In the genomic region with DNA sequence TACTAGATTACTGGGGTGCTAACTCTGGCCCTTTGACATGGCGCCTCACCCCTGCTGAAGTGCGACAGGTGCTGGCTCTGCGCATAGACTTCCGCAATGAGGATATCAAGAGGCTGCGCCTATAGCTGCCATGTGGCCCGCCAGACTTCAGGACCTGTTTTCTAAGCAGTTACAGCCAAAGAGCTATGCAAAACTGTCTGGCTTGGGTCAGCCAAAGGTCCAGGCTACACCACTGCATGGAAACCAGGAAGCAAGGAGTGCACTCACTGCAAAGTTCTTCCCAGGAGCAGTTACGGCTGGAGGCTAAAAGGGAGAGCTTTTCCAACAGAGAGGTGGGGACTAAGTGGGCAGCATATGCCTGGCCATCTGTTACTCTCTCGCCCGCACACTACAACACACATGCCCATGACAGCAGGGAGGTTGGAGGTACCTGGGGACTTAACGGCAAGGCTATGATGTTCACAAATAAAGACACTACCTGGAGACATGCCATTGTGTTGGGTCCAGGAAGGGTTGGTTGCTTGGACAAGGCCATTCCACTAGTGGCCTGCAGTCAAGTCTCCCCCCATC, we compare ENCODE assay signal across 20 mouse cellular contexts. TPM values are rescaled to one million over a fixed set of nuclear protein-coding genes. Genes with fewer than 3 reads are reported as not detected.
DNase-seq lines count a peak whose midpoint lies in the region; ATAC-seq and TF ChIP-seq lines count a peak whose summit lies in the region.
"Had no signal": no experiment of that assay in that cellular context is flagged by ENCODE, and none has a peak within 500 bp of the region (broad histone marks: within the 10 kb centered on the region; RNA-seq: fewer than 3 reads in every experiment).

No protein-coding gene starts in this region.

- H3K9me3 ChIP-seq in limb, embryonic 10.5 days (replicated peaks) = no peaks in the 10 kb centered on the region
- H3K9me3 ChIP-seq: forebrain, embryonic 13.5 days; heart, embryonic 12.5 days; hindbrain, embryonic 12.5 days; midbrain, embryonic 13.5 days; neural tube, embryonic 12.5 days had no signal

- no peak for TF ChIP-seq POLR2A in brain, embryonic 14.5 days (IDR thresholded peaks at IDR 0.05; ENCODE audit: borderline replicate concordance, extremely low read depth, insufficient read depth, insufficient read length, poor library complexity, severe bottlenecking)

- peaks cover 99% of the 10 kb centered on the region for H3K36me3 ChIP-seq in limb, embryonic 10.5 days

- H3K4me3 ChIP-seq in limb, embryonic 10.5 days = no peak overlapping the region
- H3K4me3 ChIP-seq: forebrain, embryonic 13.5 days; heart, embryonic 12.5 days; hindbrain, embryonic 12.5 days; midbrain, embryonic 13.5 days; neural tube, embryonic 12.5 days had no signal

- H3K27ac ChIP-seq in limb, embryonic 10.5 days = no peak overlapping the region
- H3K27ac ChIP-seq: forebrain, embryonic 13.5 days; hindbrain, embryonic 12.5 days; midbrain, embryonic 13.5 days; neural tube, embryonic 12.5 days had no signal

- no peak for ATAC-seq in granulocyte monocyte progenitor cell, adult 5-6 weeks (replicated peaks; ENCODE audit: poor library complexity, severe bottlenecking)
- ATAC-seq: forebrain, embryonic 13.5 days; liver, postnatal 0 days; midbrain, embryonic 13.5 days had no signal

- H3K4me1 ChIP-seq in limb, embryonic 10.5 days = no peaks in the 10 kb centered on the region
- H3K4me1 ChIP-seq: forebrain, embryonic 13.5 days; heart, embryonic 12.5 days; hindbrain, embryonic 12.5 days; midbrain, embryonic 13.5 days; neural tube, embryonic 12.5 days had no signal

- no peaks in the 10 kb centered on the region for H3K27me3 ChIP-seq in limb, embryonic 10.5 days (ENCODE audit: low read depth, poor library complexity, severe bottlenecking)
- H3K27me3 ChIP-seq: forebrain, embryonic 13.5 days; heart, embryonic 12.5 days; hindbrain, embryonic 12.5 days; midbrain, embryonic 13.5 days; neural tube, embryonic 12.5 days had no signal

- TF ChIP-seq CTCF in brain, embryonic 14.5 days (IDR thresholded peaks at IDR 0.05; ENCODE audit: borderline replicate concordance, extremely low read depth, insufficient read depth, insufficient read length) = no peak

- 96% methylated on average over 10 of the region's 10 CpGs for WGBS in limb, embryonic 10.5 days

- DNase-seq in layer of hippocampus, adult 9-11 months = peak; percentile 42
- no peak for DNase-seq in layer of hippocampus, postnatal 36 days
- peak; percentile 97 for DNase-seq in brain, adult 2 months (ENCODE audit: low read depth, low spot score)
- peak; percentile 5 for DNase-seq in brain, embryonic 14.5 days (ENCODE audit: low read depth)
- peak; percentile 94 for DNase-seq in cerebellum, adult 9-11 months
- no peak for DNase-seq in limb, embryonic 10.5 days (ENCODE audit: low spot score)
- DNase-seq in ovary, postnatal 14 days (ENCODE audit: low spot score) = no peak
- DNase-seq: adrenal gland, adult 2 months; heart, postnatal 14 days; kidney, adult 18-20 months; kidney, postnatal 14 days; liver, postnatal 0 days; lung, postnatal 14 days; thymus, adult 18-20 months had no signal

RNA-seq across cellular contexts. Expression of gene Fuk, which starts 20.5 kb away (rescaled TPM):
- 10 to 100 TPM; 20.8 to 24.0 TPM for total RNA-seq in layer of hippocampus, postnatal 36 days (2021)
- 12.4 and 15.8 TPM in 2 replicates for polyA plus RNA-seq in brain, embryonic 14.5 days (2012; rRNA removed)
- polyA plus RNA-seq in limb, embryonic 10.5 days (2016; fragmentation: Nextera tagmentation; extraction: Ambion mirVana) = 15.9 and 17.8 TPM in 2 replicates
- 3.9 and 4.4 TPM in 2 replicates for total RNA-seq in granulocyte monocyte progenitor cell, adult 5-6 weeks (2014; fragmentation: Nextera tagmentation)
- 1.8 and 4.0 TPM in 2 replicates for total RNA-seq in granulocyte monocyte progenitor cell, adult 5-6 weeks (2017)

RNA-seq across cellular contexts. Expression of gene Sf3b3, which starts 35.2 kb away (rescaled TPM):
- total RNA-seq in layer of hippocampus, postnatal 36 days (2021) = 10 to 100 TPM; 73.1 to 76.9 TPM
- polyA plus RNA-seq in brain, embryonic 14.5 days (2012; rRNA removed) = 72.0 and 81.3 TPM in 2 replicates
- 232 and 238 TPM in 2 replicates for polyA plus RNA-seq in limb, embryonic 10.5 days (2016; fragmentation: Nextera tagmentation; extraction: Ambion mirVana)
- total RNA-seq in granulocyte monocyte progenitor cell, adult 5-6 weeks (2014; fragmentation: Nextera tagmentation) = 149 and 187 TPM in 2 replicates
- 174 and 176 TPM in 2 replicates for total RNA-seq in granulocyte monocyte progenitor cell, adult 5-6 weeks (2017)

RNA-seq across cellular contexts. Expression of gene Cog4, which starts 35.4 kb away (rescaled TPM):
- total RNA-seq in layer of hippocampus, postnatal 36 days (2021) = 10 to 100 TPM; 58.6 to 67.6 TPM
- polyA plus RNA-seq in brain, embryonic 14.5 days (2012; rRNA removed) = 37.0 and 44.9 TPM in 2 replicates
- polyA plus RNA-seq in limb, embryonic 10.5 days (2016; fragmentation: Nextera tagmentation; extraction: Ambion mirVana) = 75.8 and 87.0 TPM in 2 replicates
- total RNA-seq in granulocyte monocyte progenitor cell, adult 5-6 weeks (2014; fragmentation: Nextera tagmentation) = 31.2 and 35.3 TPM in 2 replicates
- total RNA-seq in granulocyte monocyte progenitor cell, adult 5-6 weeks (2017) = 25.1 and 40.6 TPM in 2 replicates

RNA-seq across cellular contexts. Expression of gene St3gal2, which starts 37.9 kb away (rescaled TPM):
- 10 to 100 TPM; 94.9 to 95.6 TPM for total RNA-seq in layer of hippocampus, postnatal 36 days (2021)
- 30.1 and 39.7 TPM in 2 replicates for polyA plus RNA-seq in brain, embryonic 14.5 days (2012; rRNA removed)
- polyA plus RNA-seq in limb, embryonic 10.5 days (2016; fragmentation: Nextera tagmentation; extraction: Ambion mirVana) = 42.2 and 42.7 TPM in 2 replicates
- total RNA-seq in granulocyte monocyte progenitor cell, adult 5-6 weeks (2014; fragmentation: Nextera tagmentation) = 8.3 and 9.4 TPM in 2 replicates
- total RNA-seq in granulocyte monocyte progenitor cell, adult 5-6 weeks (2017) = 3.3 and 4.3 TPM in 2 replicates

Comparison
In these comparisons a context has a peak if more than half of its experiments do, and no peak if none do; other contexts are left out.
1. DNase-seq: peak in layer of hippocampus, adult 9-11 months (single experiment), brain, adult 2 months (single experiment), brain, embryonic 14.5 days (single experiment) and cerebellum, adult 9-11 months (single experiment); none in layer of hippocampus, postnatal 36 days (0 of 2), limb, embryonic 10.5 days (single experiment) and ovary, postnatal 14 days (single experiment).
2. RNA of gene Fuk, which starts 20.5 kb away (total RNA-seq): 20.8 to 24.0 TPM in layer of hippocampus, postnatal 36 days; 1.8 to 4.4 TPM in granulocyte monocyte progenitor cell, adult 5-6 weeks; every median in the first group is over 4 times any median in the second.